Mouse (Mus musculus): ENCODE data around the gene Rhox2h.

GRCm38 (mm10) chrX:37701821-37702387 is 28.8 kb upstream of the Rhox2h start:
- TF ChIP-seq CTCF (conservative IDR thresholded peaks at IDR 0.05; ENCODE audit: low read length) (no peak), NANOG (IDR thresholded peaks at IDR 0.05; ENCODE audit: borderline replicate concordance, low read length) (no peak)

Measured in E14TG2a.4 (cell line).